Comparison of ENCODE assay signal across 8 mouse cellular contexts in the genomic region with DNA sequence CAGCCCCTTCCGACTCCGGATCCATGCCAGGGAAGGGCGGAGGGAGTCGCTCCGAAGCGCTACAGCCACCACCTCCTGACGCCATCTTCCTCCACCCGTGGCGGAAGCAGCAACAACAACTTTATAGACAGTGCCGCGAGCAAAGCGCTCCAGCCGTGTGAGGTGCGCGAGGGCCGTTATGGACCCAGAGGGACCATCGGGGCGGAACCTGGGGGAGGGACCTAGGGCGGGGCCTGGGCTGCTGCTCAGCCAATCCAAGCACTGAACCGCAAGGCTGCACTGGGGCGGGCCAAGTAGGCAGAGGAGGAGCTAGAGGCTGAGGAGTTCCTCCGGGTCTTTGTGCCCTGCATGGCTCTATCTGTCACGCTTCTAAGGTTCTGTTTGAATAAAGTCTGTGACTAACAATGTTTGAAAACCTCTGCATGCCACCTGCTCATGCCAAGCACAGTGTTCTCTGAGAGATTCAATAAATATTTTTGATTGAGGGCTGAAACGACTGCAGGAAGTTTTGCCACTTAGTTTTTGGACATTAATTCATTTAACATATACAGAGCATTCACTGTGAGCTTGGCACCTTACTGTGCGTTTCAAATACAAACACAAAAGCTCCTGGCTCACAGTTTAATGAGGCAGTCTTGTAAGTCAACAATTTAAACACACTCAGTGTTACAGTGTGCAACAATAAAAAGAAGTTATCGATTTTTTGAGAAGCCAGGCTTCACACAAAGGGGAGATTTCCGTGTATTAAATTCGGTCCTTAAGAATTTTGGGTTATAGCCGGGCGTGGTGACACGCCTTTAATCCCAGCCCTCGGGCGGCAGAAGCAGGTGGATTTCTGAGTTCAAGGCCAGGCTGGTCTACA. TPM values are rescaled to one million over a fixed set of nuclear protein-coding genes. Genes with fewer than 3 reads are reported as not detected.
DNase-seq lines count a peak whose midpoint lies in the region; ATAC-seq and TF ChIP-seq lines count a peak whose summit lies in the region.

No protein-coding gene starts in this region.

- peak; percentile 85 for ATAC-seq in G1E (ENCODE audit: extremely low read depth, insufficient number of reproducible peaks, low FRiP score, poor library complexity, severe bottlenecking)
- peak; percentile 98 for ATAC-seq in forebrain, embryonic 16.5 days
- peak; percentile 98 for ATAC-seq in lung, embryonic 14.5 days (ENCODE audit: insufficient read depth)

- DNase-seq in G1E (ENCODE audit: low spot score) = peak; percentile 83
- peak; percentile 93 to 99 for DNase-seq in cerebellum, adult 18-20 months
- peak; percentile 96 to 97 for DNase-seq in heart, postnatal 36 days
- DNase-seq in layer of hippocampus, adult 2 months (ENCODE audit: low spot score in 2 of 2) = peak; percentile 95 to 97
- DNase-seq in lung, embryonic 14.5 days = peak; percentile 98
- peak; percentile 98 for DNase-seq in thymus, adult 2 months

- peak overlapping the region; percentile 85 for H3K4me3 ChIP-seq in G1E (ENCODE audit: low read depth, low read length)
- peak overlapping the region; percentile 81 for H3K4me3 ChIP-seq in forebrain, embryonic 16.5 days (replicated peaks; ENCODE audit: low read length)
- H3K4me3 ChIP-seq in layer of hippocampus, adult 2 months = peak overlapping the region; percentile 85
- H3K4me3 ChIP-seq in lung, embryonic 14.5 days (ENCODE audit: low read depth, low read length) = peak overlapping the region; percentile 84
- peak overlapping the region; percentile 64 for H3K4me3 ChIP-seq in olfactory bulb, adult 2 months (ENCODE audit: insufficient read depth, low read depth, low read length)
- peak overlapping the region; percentile 60 for H3K4me3 ChIP-seq in thymus, adult 2 months (ENCODE audit: control insufficient read depth, insufficient read depth, low read length)

- H3K9ac ChIP-seq in forebrain, embryonic 16.5 days (replicated peaks; ENCODE audit: low read depth, low read length) = peak overlapping the region; percentile 84
- peak overlapping the region; percentile 85 for H3K9ac ChIP-seq in lung, embryonic 14.5 days

- TF ChIP-seq POLR2A in olfactory bulb, adult 2 months (IDR thresholded peaks at IDR 0.05; ENCODE audit: insufficient read depth, low read depth, low read length) = peak; percentile 71
- peak; percentile 88 for TF ChIP-seq POLR2A in thymus, adult 2 months (IDR thresholded peaks at IDR 0.05; ENCODE audit: control insufficient read depth, extremely low read depth, insufficient read depth, low read length, poor library complexity)

- no peak for TF ChIP-seq CTCF in G1E (IDR thresholded peaks at IDR 0.05; ENCODE audit: low read depth, low read length)
- TF ChIP-seq CTCF in layer of hippocampus, adult 2 months (conservative IDR thresholded peaks at IDR 0.05) = 0 out of 2 replicates have a peak, but pooled peaks have one; percentile 1
- TF ChIP-seq CTCF in lung, embryonic 14.5 days (IDR thresholded peaks at IDR 0.05; ENCODE audit: low read depth) = no peak
- TF ChIP-seq CTCF in olfactory bulb, adult 2 months (IDR thresholded peaks at IDR 0.05; ENCODE audit: insufficient read depth, low read depth, low read length) = no peak
- TF ChIP-seq CTCF in thymus, adult 2 months (IDR thresholded peaks at IDR 0.05; ENCODE audit: borderline replicate concordance, control insufficient read depth, extremely low read depth, insufficient read depth, low read length, poor library complexity) = peak; percentile 58; the same call in 1 of the 2 replicates

- H3K36me3 ChIP-seq in G1E (replicated peaks) = peaks cover 32% of the 10 kb centered on the region
- no peaks in the 10 kb centered on the region for H3K36me3 ChIP-seq in forebrain, embryonic 16.5 days (ENCODE audit: control insufficient read depth, insufficient read depth)
- H3K36me3 ChIP-seq in lung, embryonic 14.5 days (ENCODE audit: insufficient read depth) = no peaks in the 10 kb centered on the region
- H3K36me3 ChIP-seq in thymus, adult 2 months (ENCODE audit: control insufficient read depth, insufficient read depth, low read length) = no peaks in the 10 kb centered on the region

- peaks cover 60% of the 10 kb centered on the region for H3K4me1 ChIP-seq in G1E (ENCODE audit: insufficient read depth, low read depth, low read length)
- H3K4me1 ChIP-seq in forebrain, embryonic 16.5 days (replicated peaks; ENCODE audit: control insufficient read depth, insufficient read depth, low read length) = peaks cover 33% of the 10 kb centered on the region
- H3K4me1 ChIP-seq in lung, embryonic 14.5 days (ENCODE audit: insufficient read depth) = peaks cover 7% of the 10 kb centered on the region
- peaks cover 2% of the 10 kb centered on the region; the same call in 1 of the 2 replicates for H3K4me1 ChIP-seq in olfactory bulb, adult 2 months (ENCODE audit: control insufficient read depth, insufficient read depth, low read length)
- peaks cover 6% of the 10 kb centered on the region for H3K4me1 ChIP-seq in thymus, adult 2 months (replicated peaks; ENCODE audit: control insufficient read depth, insufficient read depth, low read length)

- peak overlapping the region; percentile 84 for H3K27ac ChIP-seq in forebrain, embryonic 16.5 days (ENCODE audit: low read length)
- H3K27ac ChIP-seq in layer of hippocampus, adult 2 months = peak overlapping the region; percentile 95
- peak overlapping the region; percentile 85 for H3K27ac ChIP-seq in lung, embryonic 14.5 days (ENCODE audit: low read depth)
- peak overlapping the region; percentile 3; the same call in 1 of the 2 replicates for H3K27ac ChIP-seq in olfactory bulb, adult 2 months (ENCODE audit: insufficient read depth, low read depth, low read length)
- peak overlapping the region; percentile 83; the same call in 1 of the 2 replicates for H3K27ac ChIP-seq in thymus, adult 2 months (ENCODE audit: control insufficient read depth, insufficient read depth, low read length)

- intact Hi-C loops in heart, postnatal 36 days (cut with DNase I) = loop anchor here (2.0 to 5.0 kb wide), 2 partner anchors 64 to 467 kb away; a partner anchor contains a TSS

- 10% methylated on average over 33 of the region's 33 CpGs for WGBS in forebrain, embryonic 16.5 days
- 17% methylated on average over 33 of the region's 33 CpGs for WGBS in lung, embryonic 14.5 days
- 7% methylated on average over 33 of the region's 33 CpGs for WGBS in olfactory bulb, adult 2 months
- 17% methylated on average over 33 of the region's 33 CpGs for WGBS in thymus, adult 2 months

- H3K27me3 ChIP-seq in G1E (ENCODE audit: insufficient read depth, low read length) = no peaks in the 10 kb centered on the region
- no peaks in the 10 kb centered on the region for H3K27me3 ChIP-seq in forebrain, embryonic 16.5 days (replicated peaks; ENCODE audit: control insufficient read depth, insufficient read depth, low read length)
- H3K27me3 ChIP-seq in lung, embryonic 14.5 days (ENCODE audit: insufficient read depth, low read length) = no peaks in the 10 kb centered on the region
- no peaks in the 10 kb centered on the region for H3K27me3 ChIP-seq in thymus, adult 2 months (ENCODE audit: control insufficient read depth, insufficient read depth, low read length)

- no peaks in the 10 kb centered on the region for H3K9me3 ChIP-seq in G1E (replicated peaks)
- H3K9me3 ChIP-seq in forebrain, embryonic 16.5 days (ENCODE audit: control insufficient read depth, low read length) = no peaks in the 10 kb centered on the region
- H3K9me3 ChIP-seq in lung, embryonic 14.5 days (ENCODE audit: low read depth, low read length) = no peaks in the 10 kb centered on the region

- peak overlapping the region; percentile 73 for H3K4me2 ChIP-seq in forebrain, embryonic 16.5 days (ENCODE audit: low read length)
- peak overlapping the region; percentile 78 for H3K4me2 ChIP-seq in lung, embryonic 14.5 days

RNA-seq across cellular contexts. Expression of a gene that starts 1.5 kb away (rescaled TPM):
- total RNA-seq in G1E (2014; fragmentation: Nextera tagmentation) (71.3 and 81.1 TPM in 2 replicates), G1E (2017) (230 and 242 TPM in 2 replicates)
- 227 and 276 TPM in 2 replicates for polyA plus RNA-seq in G1E (2012)
- polyA plus RNA-seq in forebrain, embryonic 16.5 days (2015; fragmentation: Nextera tagmentation; extraction: Ambion mirVana) = 101 and 109 TPM in 2 replicates
- 10 to 100 TPM; 27.7 to 29.8 TPM for total RNA-seq in heart, postnatal 36 days (2021)
- 10 to 100 TPM; 85.5 to 86.1 TPM for total RNA-seq in layer of hippocampus, adult 2 months (2021)
- 116 TPM in 2 replicates for polyA plus RNA-seq in lung, embryonic 14.5 days (2014; fragmentation: Nextera tagmentation; extraction: Ambion mirVana)
- polyA plus RNA-seq in olfactory bulb, adult 2 months (2012; ENCODE audit: insufficient read depth, insufficient read length, low replicate concordance, missing spikeins) = not detected in 2 replicates
- polyA plus RNA-seq in thymus, adult 2 months (2012; rRNA removed) = 55.3 and 59.1 TPM in 2 replicates

RNA-seq across cellular contexts. Expression of a gene that starts 1.5 kb away (rescaled TPM):
- total RNA-seq in G1E (2014; fragmentation: Nextera tagmentation) = 176 and 189 TPM in 2 replicates
- total RNA-seq in G1E (2017) = 258 and 270 TPM in 2 replicates
- polyA plus RNA-seq in G1E (2012) = 15.9 and 30.0 TPM in 2 replicates
- polyA plus RNA-seq in forebrain, embryonic 16.5 days (2015; fragmentation: Nextera tagmentation; extraction: Ambion mirVana) = 81.1 and 84.3 TPM in 2 replicates
- 10 to 100 TPM; 65.6 to 69.9 TPM for total RNA-seq in heart, postnatal 36 days (2021)
- 10 to 100 TPM; 25.9 to 26.3 TPM for total RNA-seq in layer of hippocampus, adult 2 months (2021)
- 145 and 151 TPM in 2 replicates for polyA plus RNA-seq in lung, embryonic 14.5 days (2014; fragmentation: Nextera tagmentation; extraction: Ambion mirVana)
- polyA plus RNA-seq in olfactory bulb, adult 2 months (2012; ENCODE audit: insufficient read depth, insufficient read length, low replicate concordance, missing spikeins) = not detected in 2 replicates
- 16.4 and 16.9 TPM in 2 replicates for polyA plus RNA-seq in thymus, adult 2 months (2012; rRNA removed)

RNA-seq across cellular contexts. Expression of a gene that starts 33.1 kb away (rescaled TPM):
- 7.5 and 9.7 TPM in 2 replicates for total RNA-seq in G1E (2014; fragmentation: Nextera tagmentation)
- total RNA-seq in G1E (2017) = 24.4 TPM in 2 replicates
- polyA plus RNA-seq in G1E (2012) = 9.8 and 10.3 TPM in 2 replicates
- polyA plus RNA-seq in forebrain, embryonic 16.5 days (2015; fragmentation: Nextera tagmentation; extraction: Ambion mirVana) = 1.0 and 1.8 TPM in 2 replicates
- total RNA-seq in heart, postnatal 36 days (2021) = 1 to 10 TPM; 4.6 to 6.2 TPM
- total RNA-seq in layer of hippocampus, adult 2 months (2021) = under 1 TPM; 0.47 to 0.61 TPM
- polyA plus RNA-seq in lung, embryonic 14.5 days (2014; fragmentation: Nextera tagmentation; extraction: Ambion mirVana) = 5.9 and 7.6 TPM in 2 replicates
- not detected in 2 replicates for polyA plus RNA-seq in olfactory bulb, adult 2 months (2012; ENCODE audit: insufficient read depth, insufficient read length, low replicate concordance, missing spikeins)
- 3.4 and 5.1 TPM in 2 replicates for polyA plus RNA-seq in thymus, adult 2 months (2012; rRNA removed)

RNA-seq across cellular contexts. Expression of a gene that starts 55.4 kb away (rescaled TPM):
- total RNA-seq in G1E (2014; fragmentation: Nextera tagmentation) = 15.0 TPM in 1 of 2 replicates, not detected in the other
- total RNA-seq in G1E (2017) = 0.41 and 0.49 TPM in 2 replicates
- not detected in 2 replicates for polyA plus RNA-seq in G1E (2012)
- polyA plus RNA-seq in forebrain, embryonic 16.5 days (2015; fragmentation: Nextera tagmentation; extraction: Ambion mirVana) = 4.5 and 8.1 TPM in 2 replicates
- under 1 TPM; 0.57 to 0.86 TPM for total RNA-seq in heart, postnatal 36 days (2021)
- total RNA-seq in layer of hippocampus, adult 2 months (2021) = 1 to 10 TPM; 4.6 to 6.9 TPM
- 11.0 and 11.1 TPM in 2 replicates for polyA plus RNA-seq in lung, embryonic 14.5 days (2014; fragmentation: Nextera tagmentation; extraction: Ambion mirVana)
- not detected in 2 replicates for polyA plus RNA-seq in olfactory bulb, adult 2 months (2012; ENCODE audit: insufficient read depth, insufficient read length, low replicate concordance, missing spikeins)
- 5.8 and 9.2 TPM in 2 replicates for polyA plus RNA-seq in thymus, adult 2 months (2012; rRNA removed)

Comparison
In these comparisons a context has a peak if more than half of its experiments do, and no peak if none do; other contexts are left out.
1. Peak in every context shown above with its lines: DNase-seq, ATAC-seq, H3K4me3 ChIP-seq and H3K27ac ChIP-seq.
2. CTCF ChIP-seq: peak in layer of hippocampus, adult 2 months (single experiment) and thymus, adult 2 months (single experiment); none in G1E (single experiment), lung, embryonic 14.5 days (single experiment) and olfactory bulb, adult 2 months (single experiment).
3. H3K27ac ChIP-seq: peak in every context shown above with its lines; median percentile 95 in layer of hippocampus, adult 2 months; 85 in lung, embryonic 14.5 days; 84 in forebrain, embryonic 16.5 days; 83 in thymus, adult 2 months; 3 in olfactory bulb, adult 2 months.